Mouse (Mus musculus): ENCODE results near the gene Dop1b. TPM values are rescaled to one million over a fixed set of nuclear protein-coding genes. Genes with fewer than 3 reads are reported as not detected.

Dop1b gene
- total RNA-seq, 1 experiment from 2014 or later: 11.2 TPM

- ATAC-seq (replicated peaks in 1 of 2; ENCODE audit: insufficient read depth in 1 of 2, low FRiP score in 2 of 2, low TSS enrichment in 1 of 2, low read depth in 1 of 2, poor library complexity in 2 of 2, severe bottlenecking in 2 of 2): no peak
Measured at GRCm38 (mm10) chr16:93830916-93831315, 119.2 kb downstream of the Dop1b start.

DNA sequence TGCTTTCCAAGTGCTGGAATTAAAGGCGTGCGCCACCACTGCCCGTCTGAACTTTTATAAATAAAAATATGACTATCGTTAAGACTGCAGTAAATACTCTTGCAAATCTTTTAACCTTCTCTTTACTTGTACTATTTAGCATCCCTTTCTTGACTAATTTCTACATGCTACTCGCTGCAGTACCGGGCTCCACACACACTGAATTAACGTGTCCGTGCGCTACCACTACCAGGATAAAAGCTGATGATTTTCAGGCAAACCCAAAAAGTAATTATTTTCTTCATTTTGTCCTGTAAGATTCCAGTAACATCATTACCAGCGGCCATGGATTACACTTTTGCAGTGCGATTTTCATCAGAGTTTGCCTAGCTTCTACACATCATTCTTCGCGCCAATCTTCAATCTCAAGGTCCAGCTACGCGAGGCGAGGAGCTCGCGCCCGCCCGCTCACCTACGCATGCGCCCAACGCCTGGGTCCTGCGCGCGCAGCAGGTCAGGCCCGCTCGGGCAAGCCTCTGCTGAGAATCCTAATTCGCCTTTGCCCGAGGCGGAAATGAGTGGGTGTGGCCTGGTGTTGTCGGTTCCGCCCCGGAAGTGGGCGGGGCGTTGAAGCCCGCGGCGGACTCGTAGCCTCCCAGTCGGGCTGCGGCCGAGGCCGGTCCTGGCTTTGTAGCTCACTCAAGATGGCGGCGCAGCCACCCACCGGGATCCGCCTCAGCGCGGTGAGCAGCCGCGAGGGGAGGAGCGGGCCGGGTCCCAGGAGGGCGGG, 120.1 kb downstream of the Dop1b start, which contains the start of gene Morc3:
TSS of gene Morc3 (plus strand) at position 495 of the 769 bp plus-strand sequence.
- ATAC-seq (replicated peaks in 1 of 2; ENCODE audit: insufficient read depth in 1 of 2, low FRiP score in 2 of 2, low TSS enrichment in 1 of 2, low read depth in 1 of 2, poor library complexity in 2 of 2, severe bottlenecking in 2 of 2): peak; percentile 86 to 93

DNA sequence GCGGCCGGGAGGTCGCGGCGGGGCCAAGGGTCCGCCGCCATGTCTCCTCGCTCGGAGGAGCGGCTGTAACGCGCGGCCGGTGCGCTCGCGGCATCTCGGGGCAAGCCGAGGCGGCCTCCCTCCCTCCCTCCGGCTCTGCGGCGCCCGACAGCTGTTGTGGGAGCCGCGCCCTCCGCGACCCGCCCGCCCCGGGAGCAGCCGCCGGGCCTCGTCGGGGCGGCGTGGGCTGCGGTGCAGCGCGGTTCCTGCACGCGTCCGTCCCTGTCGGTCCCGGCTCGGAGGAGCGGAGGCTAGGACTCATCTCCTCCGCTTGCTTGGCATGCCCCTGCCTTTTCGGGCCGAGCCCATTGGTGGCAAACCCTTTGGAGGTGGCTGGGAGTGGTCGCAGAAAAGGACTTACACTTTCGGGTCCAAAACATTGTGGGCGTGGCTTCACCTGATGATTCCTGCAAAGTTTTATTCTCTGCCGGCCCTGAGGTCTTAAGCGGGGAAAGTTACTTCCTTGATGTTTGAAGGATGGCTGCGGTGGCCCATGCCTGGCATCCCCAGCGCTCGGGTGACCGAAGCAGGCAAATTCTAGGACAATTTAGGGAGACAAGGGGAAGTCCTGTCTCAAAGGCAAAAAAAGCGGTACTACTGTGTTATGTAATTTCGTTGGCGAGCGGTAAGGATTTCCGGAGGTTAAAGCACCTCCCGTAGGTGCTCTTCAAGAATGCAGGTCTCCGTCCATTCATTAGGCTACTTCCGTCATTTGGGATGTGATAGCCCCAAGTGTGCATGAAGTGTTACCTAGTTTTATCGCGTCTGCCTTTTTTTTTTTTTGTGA, 121.0 kb downstream of the Dop1b start:
- ATAC-seq (replicated peaks in 1 of 2; ENCODE audit: insufficient read depth in 1 of 2, low FRiP score in 2 of 2, low TSS enrichment in 1 of 2, low read depth in 1 of 2, poor library complexity in 2 of 2, severe bottlenecking in 2 of 2): peak; percentile 53 to 65

DNA sequence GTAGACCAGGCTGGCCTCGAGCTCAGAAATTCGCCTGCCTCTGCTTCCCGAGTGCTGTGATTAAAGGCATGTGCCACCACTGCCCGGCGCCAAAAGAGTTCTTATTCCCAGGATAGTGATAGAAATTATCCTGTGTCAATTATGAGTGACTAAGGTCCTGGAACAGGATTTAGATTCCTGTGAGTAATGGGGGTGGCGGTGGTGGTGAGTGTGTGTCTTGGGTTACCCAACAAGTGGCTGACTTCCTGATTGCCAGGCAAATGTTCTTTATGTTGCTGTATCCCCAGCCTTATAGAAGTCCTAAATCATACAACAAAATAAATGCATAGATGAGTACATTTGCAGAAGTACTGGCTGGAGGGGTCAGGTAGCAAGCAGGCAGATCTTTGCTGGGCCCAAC, 121.8 kb downstream of the Dop1b start:
- ATAC-seq (replicated peaks in 1 of 2; ENCODE audit: insufficient read depth in 1 of 2, low FRiP score in 2 of 2, low TSS enrichment in 1 of 2, low read depth in 1 of 2, poor library complexity in 2 of 2, severe bottlenecking in 2 of 2): no peak

- ATAC-seq (replicated peaks in 1 of 2; ENCODE audit: insufficient read depth in 1 of 2, low FRiP score in 2 of 2, low TSS enrichment in 1 of 2, low read depth in 1 of 2, poor library complexity in 2 of 2, severe bottlenecking in 2 of 2): no peak
Measured at GRCm38 (mm10) chr16:93834076-93834475, 122.4 kb downstream of the Dop1b start.

DNA sequence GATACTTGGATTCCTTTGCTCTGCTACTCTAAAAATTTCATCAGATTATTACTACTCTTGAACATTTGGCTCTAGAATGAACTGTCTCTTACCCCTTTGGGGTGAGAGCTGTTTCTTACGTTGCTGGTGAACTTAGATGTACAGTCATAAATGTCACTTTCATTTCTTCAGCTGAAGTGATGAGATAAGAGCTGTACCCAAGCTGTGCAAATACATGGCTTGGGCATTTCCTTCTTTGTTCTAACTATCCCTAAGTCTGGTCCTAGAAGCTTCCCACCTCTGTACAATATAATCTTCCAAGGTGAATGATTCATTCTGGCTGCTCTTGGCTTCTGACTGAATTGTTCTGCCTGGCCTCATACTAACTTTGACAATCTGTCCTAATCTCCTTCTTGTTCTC, 127.3 kb downstream of the Dop1b start:
- no peak for ATAC-seq (replicated peaks in 1 of 2; ENCODE audit: insufficient read depth in 1 of 2, low FRiP score in 2 of 2, low TSS enrichment in 1 of 2, low read depth in 1 of 2, poor library complexity in 2 of 2, severe bottlenecking in 2 of 2)

DNA sequence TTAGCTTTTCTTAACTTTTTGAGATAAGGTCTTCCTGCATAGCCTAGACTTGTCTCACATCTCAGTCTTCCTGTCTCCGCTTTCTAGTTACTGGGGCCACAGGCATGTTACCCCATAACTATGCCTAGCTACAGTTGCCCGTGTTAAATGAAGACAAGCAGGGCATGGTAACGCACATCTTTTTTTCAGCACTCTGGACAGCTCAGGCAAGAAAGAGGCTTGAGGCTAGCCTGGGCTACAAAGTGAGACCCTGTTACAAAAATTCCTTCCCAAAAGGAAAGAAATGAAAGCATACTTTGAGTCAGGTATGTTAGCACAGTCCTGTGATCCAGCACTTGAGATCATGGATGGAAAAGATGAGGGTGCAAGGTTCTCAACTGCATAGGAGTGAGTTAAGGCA, 138.8 kb downstream of the Dop1b start:
- ATAC-seq (replicated peaks in 1 of 2; ENCODE audit: insufficient read depth in 1 of 2, low FRiP score in 2 of 2, low TSS enrichment in 1 of 2, low read depth in 1 of 2, poor library complexity in 2 of 2, severe bottlenecking in 2 of 2): no peak

- no peak for ATAC-seq (replicated peaks in 1 of 2; ENCODE audit: insufficient read depth in 1 of 2, low FRiP score in 2 of 2, low TSS enrichment in 1 of 2, low read depth in 1 of 2, poor library complexity in 2 of 2, severe bottlenecking in 2 of 2)
Measured at GRCm38 (mm10) chr16:93859967-93860366, 148.3 kb downstream of the Dop1b start.

Other genes starting within 250 kb of the Dop1b start
- 9.6 and 13.3 TPM in 2 replicates for gene Setd4, start 107.8 kb upstream of the Dop1b start, total RNA-seq (2017)
- 24.1 and 33.0 TPM in 2 replicates for gene Cbr1, start 106.1 kb upstream of the Dop1b start, total RNA-seq (2017)
- gene Gm5678, start 83.8 kb upstream of the Dop1b start, total RNA-seq (2017): not detected in 2 replicates
- gene Cbr3, start 28.7 kb upstream of the Dop1b start, total RNA-seq (2017): 0.38 TPM in 1 of 2 replicates, not detected in the other
- gene Morc3, start 120.2 kb downstream of the Dop1b start, total RNA-seq (2017): 202 and 204 TPM in 2 replicates
- gene Chaf1b, start 172.0 kb downstream of the Dop1b start, total RNA-seq (2017): 73.0 and 76.6 TPM in 2 replicates